Mouse (Mus musculus) erythroblast, adult 5-6 weeks (primary cell): ENCODE results near the gene Scyl1. TPM values are rescaled to one million over a fixed set of nuclear protein-coding genes. Genes with fewer than 3 reads are reported as not detected.

ENCODE experiments used
- ATAC-seq: replicated peaks from 2 replicates; pipeline ENCODE4 v1.8.0; 2016; ENCODE audit warnings: moderate number of reproducible peaks, mild to moderate bottlenecking, moderate TSS enrichment, inconsistent platforms; ENCODE audit not compliant: poor library complexity, low FRiP score, severe bottlenecking
- total RNA-seq, 2 experiments: library from RNA; stranded (forward) in 1 of 2; stranded (reverse) in 1 of 2; fragments of 150-400 nt in 1 of 2; fragments of 200-764, 138-1000 nt in 1 of 2; gene quantifications; 2 replicates each; pipeline versions ENCODE4 v1.2.3 to v1.2.4; 2015 to 2017; ENCODE audit warnings: low replicate concordance in 2 of 2

Scyl1 gene
- total RNA-seq, 2 experiments from 2014 or later = 11.9 to 12.9 TPM

GRCm38 (mm10) chr19:5725029-5725707, 46.1 kb downstream of the Scyl1 start:
- ATAC-seq = no peak

- ATAC-seq = peak; percentile 49
Measured at GRCm38 (mm10) chr19:5724549-5724941, 46.7 kb downstream of the Scyl1 start.

- no peak for ATAC-seq
Measured at GRCm38 (mm10) chr19:5723934-5724548, 47.2 kb downstream of the Scyl1 start.

- ATAC-seq = peak; percentile 41
Measured at GRCm38 (mm10) chr19:5722848-5723425, 48.3 kb downstream of the Scyl1 start.

- no peak for ATAC-seq
Measured at GRCm38 (mm10) chr19:5721233-5721632, 50.0 kb downstream of the Scyl1 start.

- no peak for ATAC-seq
Measured at GRCm38 (mm10) chr19:5716955-5717354, 54.3 kb downstream of the Scyl1 start.

GRCm38 (mm10) chr19:5715793-5716688, 55.2 kb downstream of the Scyl1 start:
- ATAC-seq = peak; percentile 80

GRCm38 (mm10) chr19:5713730-5714129, 57.5 kb downstream of the Scyl1 start:
- ATAC-seq = peak; percentile 68

GRCm38 (mm10) chr19:5713255-5713654, 58.0 kb downstream of the Scyl1 start:
- no peak for ATAC-seq

- ATAC-seq = no peak
Measured at GRCm38 (mm10) chr19:5711907-5712460, 59.2 kb downstream of the Scyl1 start.

- ATAC-seq = peak; percentile 45; the same call in 1 of the 2 replicates
Measured at GRCm38 (mm10) chr19:5711218-5711617, 60.0 kb downstream of the Scyl1 start.

- ATAC-seq = no peak
Measured at GRCm38 (mm10) chr19:5710581-5710980, 60.6 kb downstream of the Scyl1 start.

- no peak for ATAC-seq
Measured at GRCm38 (mm10) chr19:5710068-5710467, 61.2 kb downstream of the Scyl1 start.

Other genes starting within 250 kb of the Scyl1 start
- gene Ovol1, start 210.8 kb downstream of the Scyl1 start, total RNA-seq (2015; ENCODE audit: low replicate concordance) = not detected in 2 replicates
- not detected in 2 replicates for gene Ovol1, start 210.8 kb downstream of the Scyl1 start, total RNA-seq (2017; ENCODE audit: low replicate concordance)
- 2.9 and 5.2 TPM in 2 replicates for gene Ap5b1, start 203.4 kb downstream of the Scyl1 start, total RNA-seq (2015; ENCODE audit: low replicate concordance)
- 1.8 and 4.7 TPM in 2 replicates for gene Ap5b1, start 203.4 kb downstream of the Scyl1 start, total RNA-seq (2017; ENCODE audit: low replicate concordance)
- gene Rnaseh2c, start 169.5 kb downstream of the Scyl1 start, total RNA-seq (2015; ENCODE audit: low replicate concordance) = 14.4 and 52.2 TPM in 2 replicates
- 19.3 and 79.3 TPM in 2 replicates for gene Rnaseh2c, start 169.5 kb downstream of the Scyl1 start, total RNA-seq (2017; ENCODE audit: low replicate concordance)
- 8.2 and 11.3 TPM in 2 replicates for gene Kat5, start 161.2 kb downstream of the Scyl1 start, total RNA-seq (2015; ENCODE audit: low replicate concordance)
- gene Kat5, start 161.2 kb downstream of the Scyl1 start, total RNA-seq (2017; ENCODE audit: low replicate concordance) = 22.0 and 28.9 TPM in 2 replicates
- gene Rela, start 133.9 kb downstream of the Scyl1 start, total RNA-seq (2015; ENCODE audit: low replicate concordance) = 13.1 and 25.1 TPM in 2 replicates
- 15.5 and 22.0 TPM in 2 replicates for gene Rela, start 133.9 kb downstream of the Scyl1 start, total RNA-seq (2017; ENCODE audit: low replicate concordance)
- gene Sipa1, start 107.7 kb downstream of the Scyl1 start, total RNA-seq (2015; ENCODE audit: low replicate concordance) = 20.5 and 36.9 TPM in 2 replicates
- 27.4 and 90.3 TPM in 2 replicates for gene Sipa1, start 107.7 kb downstream of the Scyl1 start, total RNA-seq (2017; ENCODE audit: low replicate concordance)
- gene Map3k11, start 82.7 kb downstream of the Scyl1 start, total RNA-seq (2015; ENCODE audit: low replicate concordance) = 5.0 and 7.3 TPM in 2 replicates
- gene Map3k11, start 82.7 kb downstream of the Scyl1 start, total RNA-seq (2017; ENCODE audit: low replicate concordance) = 8.4 and 11.2 TPM in 2 replicates
- gene Pcnx3, start 82.5 kb downstream of the Scyl1 start, total RNA-seq (2015; ENCODE audit: low replicate concordance) = 10.7 and 16.3 TPM in 2 replicates
- gene Pcnx3, start 82.5 kb downstream of the Scyl1 start, total RNA-seq (2017; ENCODE audit: low replicate concordance) = 14.8 and 20.3 TPM in 2 replicates
- gene Kcnk7, start 67.1 kb downstream of the Scyl1 start, total RNA-seq (2015; ENCODE audit: low replicate concordance) = not detected in 2 replicates
- gene Kcnk7, start 67.1 kb downstream of the Scyl1 start, total RNA-seq (2017; ENCODE audit: low replicate concordance) = not detected in 2 replicates
- gene Ehbp1l1, start 45.1 kb downstream of the Scyl1 start, total RNA-seq (2015; ENCODE audit: low replicate concordance) = 27.5 and 57.9 TPM in 2 replicates
- 236 and 446 TPM in 2 replicates for gene Ehbp1l1, start 45.1 kb downstream of the Scyl1 start, total RNA-seq (2017; ENCODE audit: low replicate concordance)
- gene Fam89b, start 41.8 kb downstream of the Scyl1 start, total RNA-seq (2015; ENCODE audit: low replicate concordance) = 11.5 and 30.4 TPM in 2 replicates
- gene Fam89b, start 41.8 kb downstream of the Scyl1 start, total RNA-seq (2017; ENCODE audit: low replicate concordance) = 8.5 and 10.5 TPM in 2 replicates
- gene Ltbp3, start 30.5 kb downstream of the Scyl1 start, total RNA-seq (2015; ENCODE audit: low replicate concordance) = 0.63 TPM in 1 of 2 replicates, not detected in the other
- 0.68 TPM in 1 of 2 replicates, not detected in the other for gene Ltbp3, start 30.5 kb downstream of the Scyl1 start, total RNA-seq (2017; ENCODE audit: low replicate concordance)
- 5.4 and 6.0 TPM in 2 replicates for gene Frmd8, start 103.9 kb upstream of the Scyl1 start, total RNA-seq (2015; ENCODE audit: low replicate concordance)
- gene Frmd8, start 103.9 kb upstream of the Scyl1 start, total RNA-seq (2017; ENCODE audit: low replicate concordance) = 4.2 and 6.8 TPM in 2 replicates
- gene Slc25a45, start 106.4 kb upstream of the Scyl1 start, total RNA-seq (2015; ENCODE audit: low replicate concordance) = 14.0 and 14.6 TPM in 2 replicates
- gene Slc25a45, start 106.4 kb upstream of the Scyl1 start, total RNA-seq (2017; ENCODE audit: low replicate concordance) = 10.0 and 11.3 TPM in 2 replicates
- gene Tigd3, start 122.7 kb upstream of the Scyl1 start, total RNA-seq (2015; ENCODE audit: low replicate concordance) = 0.38 and 1.0 TPM in 2 replicates
- gene Tigd3, start 122.7 kb upstream of the Scyl1 start, total RNA-seq (2017; ENCODE audit: low replicate concordance) = 3.1 and 6.1 TPM in 2 replicates
- gene Dpf2, start 141.6 kb upstream of the Scyl1 start, total RNA-seq (2015; ENCODE audit: low replicate concordance) = 19.4 and 34.3 TPM in 2 replicates
- gene Dpf2, start 141.6 kb upstream of the Scyl1 start, total RNA-seq (2017; ENCODE audit: low replicate concordance) = 58.8 and 71.4 TPM in 2 replicates
- 0.38 and 0.42 TPM in 2 replicates for gene Cdc42ep2, start 153.4 kb upstream of the Scyl1 start, total RNA-seq (2015; ENCODE audit: low replicate concordance)
- 0.42 TPM in 1 of 2 replicates, not detected in the other for gene Cdc42ep2, start 153.4 kb upstream of the Scyl1 start, total RNA-seq (2017; ENCODE audit: low replicate concordance)
- 24.5 and 44.0 TPM in 2 replicates for gene Pola2, start 192.8 kb upstream of the Scyl1 start, total RNA-seq (2015; ENCODE audit: low replicate concordance)
- gene Pola2, start 192.8 kb upstream of the Scyl1 start, total RNA-seq (2017; ENCODE audit: low replicate concordance) = 30.8 and 38.7 TPM in 2 replicates
- gene Slc22a20, start 214.7 kb upstream of the Scyl1 start, total RNA-seq (2015; ENCODE audit: low replicate concordance) = not detected in 2 replicates
- not detected in 2 replicates for gene Slc22a20, start 214.7 kb upstream of the Scyl1 start, total RNA-seq (2017; ENCODE audit: low replicate concordance)
- gene Capn1, start 244.5 kb upstream of the Scyl1 start, total RNA-seq (2015; ENCODE audit: low replicate concordance) = 18.1 and 23.8 TPM in 2 replicates
- 34.8 and 43.7 TPM in 2 replicates for gene Capn1, start 244.5 kb upstream of the Scyl1 start, total RNA-seq (2017; ENCODE audit: low replicate concordance)